Mouse (Mus musculus) neutrophil, adult 5-6 weeks (primary cell): ENCODE measurements around the gene Magi1. TPM values are rescaled to one million over a fixed set of nuclear protein-coding genes. Genes with fewer than 3 reads are reported as not detected.

Experiments used
- ATAC-seq: fragments of 151-379, 151-347 bp; 2 replicates; pipeline ENCODE4 v1.8.0; 2017; ENCODE audit warnings: mild to moderate bottlenecking, moderate TSS enrichment; ENCODE audit not compliant: insufficient number of reproducible peaks, poor library complexity, low FRiP score, severe bottlenecking; ENCODE audit errors: extremely low read depth
- total RNA-seq: library from RNA; stranded (forward); fragments of 200-1000 nt; gene quantifications from 2 replicates; pipeline ENCODE4 v1.2.3, GENCODE M21; 2017

Magi1 gene
- total RNA-seq, 1 experiment from 2014 or later, result not detected

DNA sequence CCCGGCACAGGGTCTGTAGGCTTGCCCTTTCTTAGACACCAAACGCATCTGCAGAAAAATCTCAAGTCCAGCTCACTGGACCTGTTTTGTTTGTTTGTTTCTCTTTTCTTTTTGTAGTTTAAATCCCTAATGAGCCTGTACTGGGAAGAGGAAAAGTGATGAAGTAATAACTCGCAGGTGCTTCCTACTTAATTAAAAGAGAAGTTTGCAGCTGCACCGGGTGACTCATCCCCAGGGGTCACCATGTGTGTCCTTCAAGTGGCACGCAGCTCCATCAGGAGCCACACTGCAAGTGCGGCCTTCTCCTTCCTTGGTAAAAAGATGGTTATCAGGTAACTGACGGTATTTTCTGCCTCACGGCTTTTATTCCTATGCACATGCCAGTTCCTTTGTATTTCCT lies 112.5 kb downstream of the Magi1 start:
- no peak for ATAC-seq

DNA sequence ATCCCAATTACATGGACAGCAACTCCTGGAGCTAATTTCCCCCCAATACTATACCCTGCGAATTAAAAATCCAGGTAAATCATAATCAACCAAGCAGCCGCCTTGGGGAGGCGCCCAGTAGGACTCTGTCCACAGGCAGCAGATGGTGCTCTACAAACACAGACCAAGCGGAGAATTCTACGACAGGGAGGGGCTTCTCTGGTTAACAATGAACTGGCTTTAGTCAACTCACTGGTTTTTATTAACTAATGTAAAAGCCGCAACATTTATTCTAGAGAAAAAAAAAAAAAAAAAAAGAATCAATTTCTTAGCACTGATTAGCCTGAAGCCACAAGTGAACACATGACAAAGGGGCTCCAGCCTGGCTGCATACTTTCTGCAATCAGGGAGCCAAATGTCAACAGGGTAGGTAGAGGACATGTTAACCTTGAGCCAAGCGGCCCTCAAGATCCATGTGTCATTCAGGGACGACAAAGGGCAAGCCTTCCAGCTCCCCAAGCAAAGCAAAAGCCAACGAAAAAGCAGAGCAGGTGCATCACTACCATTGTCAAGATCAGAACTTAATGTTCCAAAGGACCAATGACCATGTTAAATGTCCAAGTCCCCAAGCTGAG lies 114.0 kb downstream of the Magi1 start:
- ATAC-seq, result no peak

DNA sequence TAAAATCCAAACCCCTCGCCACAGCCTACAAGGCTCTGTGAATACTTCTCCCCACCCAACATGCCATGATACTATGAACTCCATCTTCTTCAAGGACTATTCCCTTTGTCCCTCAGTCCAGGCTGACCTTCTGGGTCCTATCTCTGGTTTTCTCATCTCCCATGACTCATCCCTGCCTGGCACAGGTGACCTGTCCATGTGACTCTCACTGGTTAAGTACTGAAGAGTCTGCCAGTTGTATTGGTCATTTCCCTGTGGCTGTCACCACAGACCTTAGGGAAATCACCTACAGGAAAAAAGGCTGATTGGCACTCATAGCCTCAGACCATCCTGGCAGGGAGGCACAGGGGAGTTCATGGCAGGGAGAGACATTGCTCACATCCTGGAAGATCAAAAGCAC lies 117.8 kb downstream of the Magi1 start:
- no peak for ATAC-seq

DNA sequence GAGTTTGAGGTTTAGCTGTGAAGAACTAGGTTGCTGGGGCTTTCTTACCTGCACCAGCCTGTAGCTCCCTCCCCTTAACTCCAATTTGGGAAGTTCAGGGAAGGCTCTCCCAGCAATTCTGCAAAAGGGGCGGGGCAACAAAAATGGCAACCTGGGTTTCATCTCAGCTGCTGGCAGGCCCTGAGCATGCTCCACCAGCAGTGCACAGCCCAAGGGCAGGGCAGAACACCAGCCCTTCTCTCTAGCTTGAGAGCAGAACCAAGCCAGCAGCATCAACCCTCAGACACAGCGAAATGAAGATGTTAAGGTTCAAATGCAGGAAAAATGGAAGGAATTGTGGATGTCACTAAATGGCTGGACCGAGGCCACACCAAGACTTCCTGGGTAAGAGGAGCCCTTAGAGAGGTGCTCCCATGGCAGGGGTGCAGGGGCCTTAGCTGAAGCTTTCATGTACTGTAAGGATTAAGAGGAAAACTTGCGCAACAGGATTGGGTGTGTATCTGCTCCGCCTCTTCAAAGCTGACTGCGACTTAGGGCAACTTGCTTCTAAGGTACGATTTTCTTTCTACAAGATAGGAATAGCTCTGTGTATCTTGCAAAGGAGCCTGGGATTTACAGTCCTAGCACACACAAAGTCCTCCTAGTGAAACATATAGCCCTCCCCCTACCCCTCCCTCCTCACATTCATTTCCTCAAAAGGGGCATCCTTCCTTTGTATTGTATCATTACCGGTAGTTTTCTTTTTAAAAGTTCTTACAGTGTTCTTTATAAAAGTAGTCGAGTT lies 118.8 kb downstream of the Magi1 start:
- no peak for ATAC-seq

DNA sequence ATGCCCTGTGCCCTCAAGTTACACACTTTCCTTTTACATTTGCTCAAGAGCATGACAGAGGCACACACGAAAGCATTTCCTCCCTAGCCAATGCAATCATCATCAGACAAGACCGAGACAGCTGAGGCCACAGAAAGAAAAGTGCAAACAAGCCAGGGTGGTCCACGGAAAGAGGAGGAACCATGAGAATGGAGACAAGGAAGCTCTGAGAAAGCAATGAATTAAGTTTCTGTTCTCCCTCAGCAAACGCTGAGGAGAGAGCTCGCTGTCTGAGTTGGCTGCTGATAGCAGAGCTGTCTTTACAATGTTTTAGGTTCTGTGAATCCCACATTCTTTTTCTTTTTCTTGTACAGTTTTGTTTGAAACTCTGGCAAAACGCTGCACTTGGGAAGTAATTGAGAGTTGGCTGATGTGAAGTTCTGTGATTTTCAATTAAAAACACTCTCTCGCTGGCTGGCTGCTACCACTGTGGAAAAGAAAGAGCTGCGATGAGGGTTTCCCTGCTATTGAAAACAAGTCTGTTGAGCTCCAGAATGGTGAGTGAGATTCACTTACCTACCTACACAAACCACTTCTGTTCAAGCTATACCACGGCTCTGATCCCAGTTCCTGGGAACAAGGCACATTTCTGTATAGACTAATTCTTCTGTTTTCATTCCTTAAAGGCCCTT lies 120.3 kb downstream of the Magi1 start:
- ATAC-seq, result no peak

DNA sequence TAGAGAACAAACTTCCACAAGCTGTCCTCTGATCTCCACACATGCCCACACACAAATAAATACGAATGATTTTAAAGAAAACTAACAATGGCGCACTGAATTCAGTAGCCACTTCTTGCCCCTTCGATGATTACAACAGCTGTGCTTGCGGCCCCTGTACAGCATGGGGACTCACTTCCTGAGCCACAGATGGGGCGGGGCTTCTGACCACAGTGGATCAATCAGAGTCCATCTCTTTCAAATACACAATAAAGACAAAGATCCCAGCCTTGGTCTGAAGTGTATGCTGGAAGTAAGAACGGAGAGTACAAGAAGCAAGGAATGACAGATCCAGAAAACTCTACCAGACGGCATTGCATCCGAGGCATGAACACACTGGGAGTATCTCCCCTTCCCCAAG lies 120.8 kb downstream of the Magi1 start:
- no peak for ATAC-seq

DNA sequence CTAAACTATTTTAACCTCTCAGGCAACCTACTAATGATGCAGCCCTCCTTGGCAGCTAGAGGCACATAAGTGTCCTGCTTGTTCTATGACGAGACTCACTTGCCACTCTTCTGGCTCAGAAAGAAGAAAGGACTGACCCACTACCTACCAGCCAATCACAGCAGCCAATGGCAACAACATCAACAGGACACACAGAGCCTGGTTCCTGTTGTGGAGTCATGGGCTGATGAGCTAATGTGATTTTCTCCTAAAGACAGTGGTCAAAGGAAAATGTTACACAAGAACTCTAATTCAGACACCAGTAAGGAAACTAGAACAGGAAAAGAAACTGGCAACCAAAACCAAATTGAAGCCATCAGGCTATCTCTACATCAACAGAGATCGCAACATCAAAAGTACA lies 124.5 kb downstream of the Magi1 start:
- no peak for ATAC-seq

DNA sequence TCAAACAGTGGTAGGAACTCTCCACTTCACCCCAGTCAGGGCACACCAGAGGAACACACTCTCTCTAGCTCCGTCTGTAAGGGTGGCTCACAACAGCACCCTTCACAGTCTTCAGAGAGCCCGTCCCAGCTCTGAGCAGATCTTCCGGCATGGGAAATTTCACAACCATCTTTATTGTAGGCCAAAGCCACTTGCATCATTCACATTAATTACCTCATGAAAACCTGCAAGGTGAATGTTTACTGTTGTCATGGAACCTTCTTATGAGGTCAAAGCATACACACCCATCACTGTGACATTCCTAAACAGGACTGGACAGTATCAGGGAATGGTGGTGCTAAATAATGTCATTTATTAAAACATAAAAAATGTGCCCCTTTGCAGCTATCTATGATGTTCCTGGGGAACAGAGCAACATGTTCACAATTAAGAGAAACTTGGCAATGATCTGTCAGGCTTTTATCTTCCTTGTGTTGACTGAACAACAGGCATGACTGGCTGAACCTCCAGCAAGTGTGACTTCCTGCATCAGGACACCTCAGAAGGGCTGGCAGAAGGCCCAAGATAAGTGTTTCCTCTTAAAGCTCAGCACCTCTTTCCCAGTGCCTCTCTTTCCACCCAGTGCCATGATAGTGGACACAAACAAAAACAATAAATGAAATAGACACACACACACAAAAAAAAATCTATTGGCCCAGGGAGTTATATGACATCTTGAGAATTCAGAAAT lies 125.4 kb downstream of the Magi1 start:
- ATAC-seq, result no peak

DNA sequence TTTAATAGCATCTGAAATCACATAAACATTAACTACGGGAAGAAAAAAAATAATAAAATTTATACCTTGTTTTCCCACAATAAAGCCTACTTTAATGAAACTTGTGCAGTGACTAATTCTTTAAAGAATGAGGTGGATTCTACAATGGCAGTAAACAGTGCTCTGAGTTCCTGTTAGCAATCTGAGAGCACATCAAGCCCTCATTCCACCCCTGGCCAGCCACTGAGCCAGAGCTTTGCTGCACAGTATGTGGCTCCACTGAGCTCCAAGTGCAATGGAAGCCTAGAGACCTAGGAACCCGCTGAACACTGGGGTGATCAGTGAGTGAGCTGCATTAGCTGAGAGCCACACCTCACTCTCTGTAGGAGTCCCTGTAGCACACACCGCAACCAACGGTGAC lies 127.7 kb downstream of the Magi1 start:
- no peak for ATAC-seq

DNA sequence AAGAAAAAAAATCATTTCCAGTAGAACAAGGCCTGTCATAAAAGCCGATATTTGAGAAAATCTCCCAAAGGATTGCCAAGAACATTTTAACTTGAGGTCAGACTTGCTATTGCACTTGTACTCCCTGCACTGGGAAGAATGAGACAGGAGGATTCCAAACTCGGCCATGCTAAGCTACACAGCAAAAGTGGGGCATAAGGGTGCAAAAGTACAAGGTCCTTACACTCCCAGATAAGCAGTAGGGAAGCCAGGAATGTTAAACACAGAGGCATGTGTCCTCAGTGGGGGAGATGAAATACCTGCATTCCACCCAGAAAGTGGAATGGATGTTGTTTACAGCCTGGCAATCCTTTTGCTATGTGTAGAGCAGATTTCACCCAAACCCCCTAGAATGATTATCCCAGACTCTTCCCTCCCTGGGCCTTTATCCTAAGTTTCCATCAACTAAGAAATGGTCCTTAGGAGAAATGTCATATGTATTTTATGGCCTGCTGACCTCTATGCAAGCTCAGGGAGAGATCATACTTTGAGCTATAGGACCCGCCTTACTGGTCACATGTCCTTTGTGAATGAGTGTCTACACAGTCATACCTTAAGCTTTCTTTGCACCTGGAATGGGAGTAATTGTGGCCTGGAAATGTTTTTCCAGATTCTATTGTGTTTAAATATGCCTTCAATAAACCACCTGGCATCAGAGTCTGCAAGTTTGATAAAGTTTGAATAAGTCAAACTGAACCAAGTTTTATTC lies 128.7 kb downstream of the Magi1 start:
- ATAC-seq, result no peak

DNA sequence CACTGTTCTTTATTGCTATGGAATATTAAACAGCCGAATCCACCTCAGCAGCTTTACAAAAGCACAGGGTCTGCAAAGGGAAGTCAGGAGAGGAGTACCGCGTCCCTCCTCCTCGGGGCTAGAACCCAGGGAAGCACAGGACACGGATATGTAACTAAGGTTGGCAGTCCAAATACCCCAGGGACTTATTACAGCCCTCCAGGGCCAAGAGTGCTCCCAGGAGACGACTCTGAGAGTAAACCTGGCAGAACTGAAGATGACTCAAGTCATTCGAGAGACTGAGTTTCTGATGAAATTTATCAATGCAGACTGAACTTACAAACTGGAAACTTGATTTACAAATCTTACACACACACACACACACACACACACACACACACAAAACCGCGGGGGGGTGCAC lies 130.8 kb downstream of the Magi1 start:
- no peak for ATAC-seq

DNA sequence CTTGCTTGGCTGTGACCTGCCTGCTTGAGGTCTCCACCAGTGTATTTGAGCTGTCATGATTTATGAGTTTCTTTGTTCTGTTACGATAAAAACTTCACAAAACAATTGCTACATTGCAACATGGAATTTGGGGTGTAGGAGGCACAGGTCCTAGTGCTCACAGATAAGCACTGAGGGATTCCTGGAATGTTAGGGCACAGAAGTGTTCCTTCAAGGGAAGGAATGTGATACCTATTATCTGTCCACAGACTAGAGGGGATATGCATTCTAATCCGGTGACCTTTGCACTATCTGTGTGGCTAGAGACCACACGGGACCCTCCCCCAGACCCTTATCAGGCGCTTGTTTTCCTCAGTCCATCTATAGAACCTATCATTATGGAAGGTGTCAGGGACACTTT lies 132.8 kb downstream of the Magi1 start:
- no peak for ATAC-seq

DNA sequence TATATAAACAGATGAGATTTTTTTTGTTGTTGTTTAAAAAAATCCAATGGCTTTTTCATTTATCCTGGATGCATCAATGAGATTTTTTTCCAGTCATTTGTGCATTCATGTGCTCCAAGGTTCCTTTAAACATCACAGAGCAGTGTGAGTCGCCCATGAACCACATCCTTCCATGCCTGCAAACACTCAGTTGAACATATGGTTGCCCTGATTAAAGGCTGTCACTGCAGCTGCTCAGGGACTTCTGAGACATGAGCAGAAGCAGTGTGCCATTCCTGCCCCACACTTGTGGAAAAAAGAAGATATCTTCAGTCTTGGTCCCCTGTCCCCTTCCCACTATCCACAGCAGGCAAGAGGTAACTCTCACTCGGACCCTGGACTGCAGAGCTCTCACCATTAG lies 133.9 kb downstream of the Magi1 start:
- ATAC-seq, result no peak

DNA sequence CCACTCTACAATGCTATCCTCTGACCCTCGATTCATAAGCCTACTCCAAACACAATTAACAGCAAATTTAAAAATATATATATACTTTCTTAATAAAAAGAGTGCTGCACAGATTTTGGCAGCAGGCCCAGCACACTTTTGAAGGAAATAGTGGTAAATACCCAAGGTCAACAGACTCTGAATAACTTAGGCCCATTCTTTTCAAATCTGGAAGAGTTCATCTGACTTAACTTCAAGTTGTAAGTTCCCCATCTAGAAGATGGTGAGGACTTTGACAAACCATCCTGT lies 137.6 kb downstream of the Magi1 start:
- no peak for ATAC-seq

DNA sequence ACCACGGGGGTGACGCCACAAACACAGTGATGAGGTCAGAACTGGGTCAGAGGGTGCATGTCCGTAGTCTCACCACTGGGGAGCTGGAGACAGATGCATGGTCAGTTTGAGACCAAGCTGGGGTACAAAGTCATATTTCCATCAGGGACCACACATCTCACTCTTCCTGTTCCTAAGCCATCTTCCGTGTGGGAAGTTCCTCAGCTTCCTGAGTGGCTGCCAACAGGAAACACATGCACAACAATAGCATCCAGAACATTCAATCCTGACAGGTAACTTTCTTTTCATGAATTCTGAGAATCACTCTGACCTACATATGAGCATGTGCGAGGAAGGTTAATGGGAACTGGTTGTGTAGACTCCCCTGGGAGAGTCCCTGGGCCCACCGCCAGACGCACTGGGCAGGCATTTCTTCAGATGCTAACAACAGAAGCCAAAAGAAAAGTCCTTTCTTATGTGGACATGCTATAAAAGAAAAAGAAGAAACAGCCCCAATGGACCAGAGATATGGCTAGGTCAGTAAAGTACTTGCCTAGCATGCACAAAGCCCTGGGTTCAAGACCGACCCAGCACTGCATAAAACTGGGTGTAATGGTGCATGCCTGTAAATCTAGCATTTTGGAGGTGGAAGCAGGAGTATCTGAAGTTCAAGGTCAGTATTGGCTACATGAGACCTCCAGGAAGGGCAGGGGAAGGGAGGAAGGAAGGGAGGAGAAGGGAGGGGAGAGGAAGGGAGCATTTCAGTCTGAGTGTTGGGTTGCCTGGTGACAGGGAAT lies 138.1 kb downstream of the Magi1 start:
- ATAC-seq, result no peak

DNA sequence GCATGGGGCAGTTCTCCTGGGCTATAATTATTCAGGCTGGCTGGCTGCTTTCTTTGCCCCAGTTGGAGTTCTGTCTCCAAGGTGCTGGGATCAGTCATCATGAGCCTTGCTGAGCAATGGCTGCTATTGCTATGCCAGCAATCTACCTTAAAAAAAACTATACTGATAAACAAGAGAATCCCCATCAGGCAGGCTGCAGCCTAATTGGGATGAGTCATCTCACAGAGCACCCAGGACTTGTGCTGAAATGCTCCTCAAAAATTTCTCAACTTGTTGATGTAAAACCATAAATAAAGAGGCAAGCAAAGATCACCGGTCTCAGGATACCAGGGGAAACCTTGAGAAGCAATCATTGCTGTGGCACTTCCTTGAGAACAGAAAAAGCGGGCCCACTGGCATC lies 141.2 kb downstream of the Magi1 start:
- no peak for ATAC-seq

DNA sequence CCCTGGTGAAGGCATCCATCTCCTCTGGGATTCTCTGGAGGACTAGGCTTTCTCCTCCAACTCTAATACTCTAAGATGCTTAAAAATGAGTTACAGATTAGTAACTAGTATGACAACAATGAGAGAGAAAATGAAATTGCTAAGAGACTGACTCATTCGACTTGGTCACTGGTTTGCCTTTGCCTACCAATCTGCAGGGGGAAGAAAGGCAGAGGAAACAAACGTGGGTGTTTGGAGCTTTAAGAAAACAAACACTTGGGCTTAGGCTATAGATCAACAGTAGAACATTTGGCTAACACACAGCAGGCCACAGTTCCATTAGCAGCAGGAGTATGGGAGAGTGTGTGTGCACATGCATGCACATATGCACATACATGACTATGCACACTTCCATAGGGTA lies 142.2 kb downstream of the Magi1 start:
- ATAC-seq, result no peak

DNA sequence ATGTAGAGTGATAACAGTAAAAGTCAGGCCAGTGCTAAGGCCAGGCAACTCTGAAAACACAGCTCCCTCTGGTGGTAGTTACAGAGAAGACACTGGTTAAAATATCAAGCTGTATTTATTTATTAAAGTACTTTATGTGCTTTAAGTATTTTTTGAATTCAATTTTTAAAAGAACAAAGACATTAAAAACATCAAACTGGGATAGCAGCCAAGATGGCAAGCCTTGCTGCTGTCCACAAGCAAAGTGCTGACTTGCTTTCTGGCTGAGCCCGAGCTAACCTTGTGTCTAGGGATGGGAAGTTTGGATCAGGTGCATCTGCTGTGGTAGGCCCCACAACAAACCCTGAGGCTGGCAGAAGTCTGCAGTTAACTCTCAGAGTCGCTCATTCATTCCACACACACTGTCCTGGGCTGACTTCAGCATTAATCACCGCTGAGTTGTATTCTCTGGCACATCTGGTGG lies 143.7 kb downstream of the Magi1 start:
- ATAC-seq, result no peak
